Mouse (Mus musculus): ENCODE data around the gene Zfp747.

- no peak for TF ChIP-seq POLR2A (IDR thresholded peaks at IDR 0.05; ENCODE audit: low read depth, low read length)
- TF ChIP-seq CTCF (IDR thresholded peaks at IDR 0.05; ENCODE audit: extremely low read depth, insufficient read depth, insufficient read length, insufficient replicate concordance): no peak
These were observed 14.4 kb downstream of the Zfp747 start for GRCm38 (mm10) chr7:127361449-127361848.
